Mouse (Mus musculus) fibroblast of lung, adult 2 months (primary cell): Measurements from ENCODE around the gene Ganc.
A peak's percentile ranks its signal among the peaks of the same experiment; 100 is the strongest.

ENCODE experiments used
- DNase-seq: peaks from one replicate; pipeline ENCODE4 v3.0.0-alpha.2; 2011; ENCODE audit warnings: low read depth

Ganc gene

DNA sequence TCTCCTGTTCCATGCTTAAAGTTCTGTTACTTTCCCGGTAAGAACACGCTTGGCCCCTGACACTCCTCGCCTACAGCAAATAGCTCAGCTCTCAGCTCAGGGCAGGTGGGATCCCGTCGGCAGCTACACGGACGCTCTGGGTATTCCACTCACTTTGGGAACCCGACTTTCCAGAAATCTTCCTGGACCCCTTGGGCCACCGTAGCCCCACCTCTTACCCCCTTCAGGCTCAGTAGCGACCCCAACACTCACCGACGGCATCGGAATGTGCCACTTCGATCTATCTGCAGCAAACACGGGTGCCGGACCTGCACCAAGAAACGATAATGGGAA, at the start of gene Ganc:
Ganc (plus strand) TSS at position 244 of the 333 bp plus-strand sequence.
- DNase-seq, result no peak

DNA sequence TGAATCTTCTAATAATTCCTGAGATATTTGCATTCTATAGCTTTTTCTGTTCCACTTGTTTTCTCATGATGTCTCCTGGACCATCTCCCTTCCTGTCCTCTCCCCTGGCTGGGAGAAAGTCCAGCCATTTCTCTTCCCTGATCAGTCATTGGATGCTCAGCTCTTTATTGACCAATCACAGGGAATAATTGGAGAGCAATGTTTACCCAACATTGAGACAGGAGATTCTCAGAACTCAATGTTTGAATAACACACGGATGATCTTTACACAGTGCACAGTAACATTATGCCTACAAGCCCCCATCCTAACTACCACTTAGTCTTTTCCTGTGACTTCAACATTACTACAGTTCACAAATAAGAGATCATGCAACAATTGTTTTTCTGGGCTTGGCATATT, 43.3 kb upstream of the Ganc start:
- DNase-seq, result no peak

- no peak for DNase-seq
Measured at GRCm38 (mm10) chr2:120366501-120366900, 37.2 kb upstream of the Ganc start.

DNA sequence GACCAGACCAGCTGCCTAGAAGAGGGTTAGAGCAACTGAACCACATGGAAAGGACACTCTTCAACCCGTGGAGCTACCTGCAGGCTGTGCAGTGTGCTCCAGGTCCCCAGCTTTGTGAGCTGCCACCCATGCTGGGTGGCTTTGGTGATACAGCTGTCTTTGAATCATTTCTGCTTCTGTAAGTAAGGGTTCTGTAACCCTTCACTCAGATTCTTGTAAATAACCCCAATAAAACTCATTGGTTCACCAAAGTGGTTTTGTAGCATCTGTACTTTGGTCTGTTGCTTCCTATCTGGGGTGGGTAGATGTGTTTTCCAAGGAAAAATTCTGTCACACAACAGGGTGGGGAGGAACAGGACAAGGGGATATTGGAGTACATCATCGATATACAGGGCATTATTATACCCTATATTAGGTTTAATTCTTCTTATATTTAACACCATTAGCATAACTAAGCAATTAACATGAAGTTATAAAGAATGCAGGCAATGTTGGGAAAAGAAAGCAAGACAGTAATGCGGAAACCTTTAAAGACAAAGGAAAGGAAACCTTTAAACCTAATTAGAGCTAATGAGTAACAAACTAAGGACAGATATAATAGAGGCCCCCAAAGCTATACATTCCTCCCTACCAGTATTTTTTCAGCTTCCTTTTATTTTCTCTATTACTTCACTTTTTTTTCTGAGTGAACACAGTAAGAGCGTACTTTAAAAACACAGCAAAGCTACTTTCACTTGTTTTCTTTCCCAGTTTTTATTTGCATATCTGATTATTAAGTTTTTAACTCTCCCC, 36.1 kb upstream of the Ganc start:
- DNase-seq, result no peak

DNA sequence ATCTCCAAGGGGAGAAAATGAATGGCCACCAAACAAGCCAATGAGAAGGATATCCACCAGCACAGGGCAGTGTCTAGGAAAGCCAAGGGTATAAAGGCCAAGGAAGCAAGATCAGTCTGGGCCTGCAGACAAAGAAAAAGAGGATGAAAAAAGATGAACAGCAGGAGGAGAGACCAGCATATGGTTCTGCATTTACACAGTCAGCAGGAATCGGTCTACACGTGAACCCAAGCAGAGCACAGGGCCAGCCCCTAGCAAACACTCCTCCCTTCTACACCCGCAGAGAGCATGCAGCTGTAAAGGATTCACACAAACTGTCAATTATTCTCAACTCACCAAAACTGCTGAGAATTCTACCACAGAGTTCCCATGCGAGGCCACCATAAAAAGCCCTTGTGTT, 29.8 kb upstream of the Ganc start:
- no peak for DNase-seq

DNA sequence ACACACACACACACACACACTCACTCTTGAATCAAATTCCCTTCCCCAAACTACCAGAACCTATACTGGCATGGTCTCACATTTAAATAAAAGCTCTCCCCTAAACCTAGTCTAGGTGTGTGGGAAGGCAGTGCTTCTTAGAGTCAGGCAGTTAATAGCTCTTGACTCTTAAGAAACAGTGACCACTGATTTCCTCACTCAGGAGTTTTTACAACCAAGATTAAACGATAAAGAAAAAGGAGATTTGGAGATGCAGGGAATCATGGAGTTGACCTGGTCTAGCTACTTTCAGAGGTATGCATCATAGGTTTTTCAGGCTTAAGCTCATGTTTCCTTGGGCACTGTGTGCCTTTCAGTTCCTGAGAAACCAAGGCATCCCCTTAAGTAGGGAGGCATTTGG, 17.4 kb upstream of the Ganc start:
- DNase-seq, result no peak

GRCm38 (mm10) chr2:120387291-120387690, 16.4 kb upstream of the Ganc start:
- no peak for DNase-seq

DNA sequence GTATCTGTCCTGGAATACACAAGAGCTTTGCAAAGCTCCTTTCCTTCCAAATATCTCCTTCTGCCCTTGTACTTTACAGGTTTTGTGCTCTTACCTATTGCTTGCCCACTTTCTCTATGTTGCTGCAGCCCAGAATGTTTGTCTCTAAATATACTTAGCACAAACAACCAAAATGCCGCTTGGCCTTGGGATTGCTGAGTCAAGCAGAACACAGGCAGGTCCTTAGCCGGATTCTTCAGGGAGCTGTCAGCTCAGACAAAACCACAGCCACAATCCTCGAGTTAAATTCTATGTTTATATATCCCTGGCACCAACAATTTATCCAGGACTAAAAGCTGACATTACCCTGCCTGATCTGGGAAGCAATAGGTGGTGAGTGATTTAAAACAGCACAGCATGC, 14.3 kb upstream of the Ganc start:
- DNase-seq, result no peak

DNA sequence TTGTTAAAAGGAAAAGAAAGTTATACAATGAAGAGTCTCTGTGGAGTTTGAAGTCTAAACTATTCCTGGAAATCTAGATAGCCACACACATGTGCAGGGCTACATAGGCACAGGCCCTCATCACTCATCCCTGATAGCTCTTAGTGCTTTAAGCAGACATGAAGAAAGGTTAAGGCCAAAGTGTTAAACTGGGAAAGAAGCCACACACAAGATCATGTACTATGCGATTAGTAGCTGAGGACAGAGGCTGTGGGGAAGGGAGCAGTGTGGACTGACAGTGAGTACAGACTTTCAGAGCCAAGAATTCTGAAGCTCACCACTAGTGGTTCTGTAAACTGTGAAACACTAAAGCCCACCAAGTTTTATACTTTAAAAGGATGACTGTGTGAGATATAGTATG, 12.8 kb upstream of the Ganc start:
- DNase-seq, result no peak

- no peak for DNase-seq
Measured at GRCm38 (mm10) chr2:120392406-120392805, 11.3 kb upstream of the Ganc start.

DNA sequence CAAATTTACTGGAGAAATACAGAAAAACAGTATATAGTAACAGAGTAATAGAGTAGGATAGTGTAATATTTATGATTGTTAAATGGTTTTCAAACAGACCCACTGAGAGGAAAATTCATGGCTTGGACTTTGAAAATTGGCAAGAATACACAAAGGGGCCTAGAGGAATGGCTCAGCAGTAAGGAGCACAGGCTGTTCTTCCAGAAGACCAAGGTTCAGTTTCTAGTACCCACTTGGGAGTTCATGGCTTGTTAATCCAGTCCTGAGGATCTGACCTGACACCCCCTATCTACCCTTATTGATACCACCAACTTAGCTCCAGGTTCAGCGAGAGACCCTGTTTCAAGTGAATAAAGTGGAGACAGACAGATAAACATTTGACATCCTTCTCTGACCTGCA, 5.7 kb upstream of the Ganc start:
- no peak for DNase-seq

- DNase-seq, result no peak
Measured at GRCm38 (mm10) chr2:120402813-120403212, 883 bp upstream of the Ganc start.

DNA sequence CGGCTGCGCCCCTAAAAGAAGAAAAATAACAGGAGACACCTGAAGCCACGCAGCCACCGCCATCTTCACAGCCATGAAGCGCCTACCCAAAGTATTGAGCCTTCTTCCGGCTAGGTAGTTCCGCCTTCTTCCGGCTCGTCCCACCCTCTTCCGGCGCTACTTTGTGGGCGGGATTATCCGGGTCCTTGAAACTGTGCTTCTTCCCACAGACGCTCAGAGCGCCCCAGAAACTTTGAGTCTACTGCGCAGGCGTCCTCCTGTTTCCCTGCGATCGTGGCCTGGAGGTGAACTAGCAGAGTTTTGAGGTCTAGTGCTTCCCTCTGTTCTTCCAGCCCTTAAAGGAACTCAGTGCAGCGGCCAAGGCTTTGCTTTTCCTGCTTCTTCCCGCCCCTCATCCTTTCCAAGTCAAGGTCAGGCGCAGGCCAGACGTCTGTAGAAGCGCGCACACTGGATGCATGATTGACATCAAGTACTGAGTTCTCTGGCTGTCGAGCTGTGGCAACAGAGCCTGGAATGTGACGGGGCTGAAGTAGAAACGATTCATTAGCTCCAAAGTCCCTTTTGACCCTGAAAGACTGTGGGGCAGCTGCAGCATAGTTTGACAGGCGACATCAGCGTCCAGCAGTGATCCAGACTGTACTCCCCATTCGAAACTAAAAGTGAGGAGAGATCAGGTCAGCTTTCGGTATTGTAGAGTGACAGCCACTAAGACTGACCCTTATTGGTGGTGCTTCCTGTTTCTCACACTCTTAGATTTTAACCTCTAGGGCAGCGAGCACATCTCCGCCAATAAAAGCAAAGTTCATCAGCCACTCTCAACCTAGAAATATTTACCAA, 508 bp downstream of the Ganc start, which contains the start of gene Tmem87a:
Tmem87a (minus strand) TSS at position 128 of the 837 bp plus-strand sequence.
- peak; percentile 91 for DNase-seq

DNA sequence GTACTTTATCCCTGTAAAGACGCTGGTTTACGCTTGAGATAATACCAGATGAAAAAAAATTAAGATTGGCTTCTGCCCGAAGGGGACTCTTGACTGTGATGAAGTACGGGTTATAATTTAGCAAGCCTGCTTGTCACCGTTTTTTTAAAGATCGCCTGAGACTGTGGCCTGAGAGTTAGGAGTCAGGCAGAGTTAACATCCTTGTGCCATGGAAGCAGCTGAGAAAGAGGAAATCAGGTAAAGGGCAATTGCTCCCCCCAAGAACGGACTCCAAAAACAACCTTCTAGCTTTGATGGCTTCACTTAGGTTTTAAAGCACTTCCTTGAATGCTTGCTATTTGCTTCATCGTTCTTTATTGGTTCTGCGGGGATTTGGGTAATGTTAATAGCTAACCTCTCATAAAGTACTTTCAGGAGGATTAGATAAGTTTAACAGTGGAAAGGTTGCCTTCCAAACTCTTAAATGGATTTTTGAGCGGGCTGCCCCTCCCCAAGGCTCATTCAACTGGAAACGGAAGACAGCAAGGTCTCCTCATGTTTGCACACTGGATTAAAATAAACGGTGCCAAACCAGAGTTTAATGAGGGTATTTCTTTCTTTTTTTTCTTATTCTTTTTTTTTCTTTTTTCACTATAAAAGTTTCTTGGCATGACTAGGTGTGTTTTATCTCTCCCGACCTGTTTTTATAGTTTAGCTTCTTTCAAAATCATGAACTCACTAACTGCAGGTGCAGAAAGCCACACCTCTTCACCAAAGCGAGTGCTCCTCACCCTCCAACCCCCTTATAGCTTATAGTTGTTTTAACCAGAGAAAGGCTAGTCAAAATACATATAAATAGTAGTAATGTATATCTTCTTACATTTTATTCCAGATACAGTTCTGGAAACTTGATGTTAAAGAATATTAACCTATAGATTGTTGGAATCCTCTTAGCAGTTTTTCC, 1.4 kb downstream of the Ganc start:
- no peak for DNase-seq

- DNase-seq, result no peak
Measured at GRCm38 (mm10) chr2:120411096-120411628, 7.5 kb downstream of the Ganc start.

- DNase-seq, result no peak
Measured at GRCm38 (mm10) chr2:120414113-120414512, 10.4 kb downstream of the Ganc start.

DNA sequence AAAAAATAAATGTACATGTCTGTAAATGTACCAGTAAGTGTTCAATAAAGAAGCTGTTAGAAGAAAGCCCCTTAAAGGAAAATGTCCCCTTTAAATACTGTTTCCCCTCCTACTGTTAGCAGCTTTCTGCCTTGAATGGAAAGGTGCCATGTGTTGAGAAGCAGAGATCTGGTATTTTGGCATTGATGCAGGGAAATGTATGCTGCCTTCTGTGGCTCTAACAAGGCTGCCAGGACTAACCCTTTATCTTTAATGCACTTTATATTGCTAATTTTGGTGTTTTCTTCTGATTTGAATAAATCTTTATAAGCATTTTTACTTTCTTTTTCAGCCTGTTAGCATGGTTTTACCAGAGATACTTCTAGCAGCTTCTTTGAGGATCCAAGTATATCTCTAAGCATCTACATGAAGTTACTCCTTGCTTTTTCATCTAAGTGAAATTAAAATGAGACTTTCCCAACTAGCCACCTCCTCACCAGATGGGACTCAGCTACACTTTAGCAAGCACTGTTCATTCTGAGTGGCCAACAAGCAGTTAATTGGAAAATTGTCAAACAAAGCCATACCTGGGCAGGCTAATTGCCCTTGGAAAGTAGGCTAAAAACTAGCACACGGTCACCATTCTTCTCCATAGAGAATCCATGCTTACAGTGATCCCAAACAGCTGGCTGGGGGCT, 11.2 kb downstream of the Ganc start:
- no peak for DNase-seq

GRCm38 (mm10) chr2:120424386-120424785, 20.7 kb downstream of the Ganc start:
- no peak for DNase-seq

DNA sequence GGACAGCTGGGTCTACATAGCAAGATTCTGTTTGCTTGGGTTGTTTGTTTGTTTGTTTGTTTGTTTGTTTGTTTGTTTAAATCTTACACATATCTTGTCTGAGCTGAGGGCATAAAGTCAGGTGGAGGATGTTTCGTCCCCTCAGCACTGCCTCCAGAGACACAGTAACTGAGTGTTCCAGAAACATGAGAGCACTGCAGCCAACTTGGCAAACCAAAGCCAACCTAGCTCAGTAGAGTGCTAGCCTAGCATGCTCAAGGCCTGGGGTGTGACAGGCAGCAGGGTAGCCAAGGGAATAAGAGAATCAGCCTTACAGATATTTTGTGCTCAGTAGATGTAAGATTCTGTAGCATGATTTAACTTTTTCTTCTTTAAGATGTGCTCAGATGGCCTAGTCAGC, 40.8 kb downstream of the Ganc start:
- DNase-seq, result no peak

GRCm38 (mm10) chr2:120446373-120446772, 42.7 kb downstream of the Ganc start:
- DNase-seq, result no peak

GRCm38 (mm10) chr2:120447306-120447705, 43.6 kb downstream of the Ganc start:
- DNase-seq, result no peak
